Mouse (Mus musculus) megakaryocyte-erythroid progenitor cell, adult 5 weeks (primary cell): ENCODE data around the gene 7530416G11Rik. TPM values are rescaled to one million over a fixed set of nuclear protein-coding genes. Genes with fewer than 3 reads are reported as not detected.

Source experiments
- polyA plus RNA-seq: library from polyadenylated mRNA; stranded (reverse); fragments of >175 nt; gene quantifications from 2 replicates; pipeline ENCODE4 v1.2.3, GENCODE M21; 2012

Gene 7530416G11Rik
- polyA plus RNA-seq: not detected in 2 replicates

DNA sequence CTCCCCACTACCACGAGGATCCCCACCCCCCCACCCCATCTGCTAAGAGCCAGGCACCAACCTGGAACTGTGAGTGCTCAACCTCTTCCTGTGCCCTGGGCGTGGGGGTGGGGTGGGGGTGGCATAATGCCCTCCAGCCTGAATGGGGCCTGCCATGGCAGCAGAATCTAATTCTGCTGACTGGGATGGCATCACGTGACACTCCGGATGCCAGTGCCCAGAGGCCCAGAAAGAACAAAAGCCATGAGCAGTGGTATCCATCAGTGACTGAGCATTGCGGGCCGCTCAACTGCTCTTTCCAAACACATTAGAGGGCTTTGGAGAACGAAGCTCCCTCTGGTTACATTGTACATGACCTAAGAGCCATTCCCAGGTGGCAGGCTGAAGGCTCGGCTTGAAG lies at the start of gene 7530416G11Rik:
TSS of gene 7530416G11Rik (minus strand) at position 101 of the 400 bp plus-strand sequence.

Other genes starting within 250 kb of the 7530416G11Rik start
- gene Atxn10, start 167.0 kb downstream of the 7530416G11Rik start, polyA plus RNA-seq: 92.5 and 104 TPM in 2 replicates
- not detected in 2 replicates for gene Wnt7b, start 79.2 kb upstream of the 7530416G11Rik start, polyA plus RNA-seq
- 0.02 TPM in 1 of 2 replicates, not detected in the other for gene Ppara, start 231.8 kb upstream of the 7530416G11Rik start, polyA plus RNA-seq